Mouse (Mus musculus): ENCODE data around the gene 1700023F06Rik.

1700023F06Rik gene

GRCm38 (mm10) chr11:103160738-103161137, 47.6 kb downstream of the 1700023F06Rik start:
- DNase-seq, result no peak

DNA sequence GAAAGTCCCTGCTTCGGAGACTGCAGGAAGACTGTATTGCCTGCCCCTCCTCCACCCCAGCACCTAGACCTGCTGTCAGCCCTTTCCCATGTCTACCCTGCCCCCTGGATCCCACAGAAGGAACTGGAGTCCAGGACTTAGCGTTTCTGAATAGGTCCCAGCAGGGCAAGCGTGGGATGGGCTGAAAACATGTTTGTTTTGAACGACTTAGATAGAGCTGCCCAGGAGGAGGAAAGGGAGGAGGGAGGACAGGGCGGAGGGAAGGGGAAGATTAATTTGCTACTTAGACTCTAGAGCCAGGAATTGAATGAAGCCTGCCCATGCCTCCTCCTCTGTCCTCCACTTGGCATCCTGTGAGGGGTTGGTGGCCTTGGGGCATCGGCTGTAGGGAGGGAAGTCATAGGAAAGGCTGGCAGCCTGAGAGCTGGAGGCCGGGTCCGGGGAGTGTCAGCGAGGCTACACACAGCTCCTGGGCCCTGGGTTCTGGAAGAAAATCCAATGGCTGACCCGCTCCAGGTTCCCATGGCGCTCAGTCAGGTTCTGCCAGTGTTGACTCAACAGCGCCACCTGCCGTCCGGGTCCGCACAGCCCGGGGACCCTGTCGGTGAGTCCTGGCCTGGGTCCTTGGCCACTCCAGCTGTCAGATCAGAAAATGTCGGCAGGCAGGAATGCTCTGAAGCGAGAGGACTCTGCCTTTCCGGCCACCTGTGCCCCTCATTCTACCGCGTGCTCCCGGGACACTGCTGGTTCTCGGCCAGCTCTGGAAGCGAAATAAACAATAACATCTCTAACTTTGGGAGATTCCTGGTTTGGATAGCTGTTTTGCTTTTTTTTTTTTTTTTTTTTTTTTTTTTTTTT, 49.5 kb downstream of the 1700023F06Rik start:
- DNase-seq, result peak; percentile 99

DNA sequence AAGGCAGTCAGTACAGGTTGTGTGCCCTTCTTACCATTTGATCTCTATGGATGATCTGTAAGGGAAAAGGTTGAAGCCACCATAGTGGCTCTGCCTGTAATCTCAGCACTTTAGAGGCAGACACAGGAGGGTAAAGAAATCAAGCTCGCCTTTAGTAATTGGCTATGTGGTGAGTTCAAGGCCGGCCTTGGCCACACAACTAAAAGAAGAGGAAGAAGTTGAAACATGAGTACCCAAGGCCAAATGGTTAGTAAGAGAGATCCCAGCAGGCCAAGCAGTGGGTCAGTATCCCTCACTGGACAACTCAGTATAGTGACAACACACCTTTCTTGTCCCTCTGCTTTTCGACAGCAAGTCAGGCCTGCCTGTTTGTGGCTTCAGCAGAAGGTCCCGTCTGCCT, 58.6 kb downstream of the 1700023F06Rik start:
- no peak for DNase-seq

Measured in lung, postnatal 36 days (tissue).